Mouse (Mus musculus): Measurements from ENCODE around the gene Zdbf2. TPM values are rescaled to one million over a fixed set of nuclear protein-coding genes. Genes with fewer than 3 reads are reported as not detected.

Gene Zdbf2
- polyA plus RNA-seq, 1 experiment from 2014 or later = 19.0 TPM

GRCm38 (mm10) chr1:63252351-63253209, 20.5 kb upstream of the Zdbf2 start:
- H3K27me3 ChIP-seq = peaks cover 96% of the 10 kb centered on the region
- H3K4me1 ChIP-seq (replicated peaks) = peaks cover 32% of the 10 kb centered on the region
- H3K4me2 ChIP-seq = 0 out of 2 replicates have a peak overlapping the region, but pooled peaks have one; percentile 25
- H3K9me3 ChIP-seq = no peaks in the 10 kb centered on the region
- H3K4me3 ChIP-seq = no peak overlapping the region
- 0 out of 2 replicates have a peak, but pooled peaks have one; percentile 24 for ATAC-seq (ENCODE audit: low read depth)
- WGBS = 26% methylated on average over 24 of the region's 24 CpGs
- H3K9ac ChIP-seq = no peak overlapping the region
- H3K36me3 ChIP-seq = no peaks in the 10 kb centered on the region
- no peak overlapping the region for H3K27ac ChIP-seq (replicated peaks)

- no peak for ATAC-seq (ENCODE audit: low read depth)
- Histone ChIP-seq H3K9me3 (no peaks in the 10 kb centered on the region), H3K27ac (replicated peaks) (no peak overlapping the region), H3K9ac (no peak overlapping the region), H3K36me3 (no peaks in the 10 kb centered on the region), H3K4me3 (no peak overlapping the region), H3K4me1 (replicated peaks) (peaks cover 25% of the 10 kb centered on the region), H3K4me2 (no peak overlapping the region), H3K27me3 (peaks cover 95% of the 10 kb centered on the region)
- WGBS = 18% methylated on average over 5 of the region's 5 CpGs
These were observed 19.8 kb upstream of the Zdbf2 start for GRCm38 (mm10) chr1:63253291-63253690.

- Histone ChIP-seq H3K4me3 (no peak overlapping the region), H3K36me3 (no peaks in the 10 kb centered on the region), H3K4me2 (no peak overlapping the region), H3K27ac (replicated peaks) (0 out of 2 replicates have a peak overlapping the region, but pooled peaks have one; percentile 67), H3K27me3 (peaks cover 95% of the 10 kb centered on the region), H3K4me1 (replicated peaks) (peaks cover 23% of the 10 kb centered on the region), H3K9me3 (no peaks in the 10 kb centered on the region), H3K9ac (no peak overlapping the region)
- ATAC-seq (ENCODE audit: low read depth) = 0 out of 2 replicates have a peak, but pooled peaks have one; percentile 9
- WGBS = 13% methylated on average over 4 of the region's 4 CpGs
These were observed 18.0 kb upstream of the Zdbf2 start for GRCm38 (mm10) chr1:63255101-63255500.

GRCm38 (mm10) chr1:63256083-63256482, 17.0 kb upstream of the Zdbf2 start:
- Histone ChIP-seq H3K9me3 (no peaks in the 10 kb centered on the region), H3K4me2 (no peak overlapping the region), H3K9ac (no peak overlapping the region), H3K27me3 (peaks cover 95% of the 10 kb centered on the region), H3K27ac (replicated peaks) (peak overlapping the region; percentile 67), H3K4me3 (no peak overlapping the region), H3K4me1 (replicated peaks) (peaks cover 23% of the 10 kb centered on the region), H3K36me3 (no peaks in the 10 kb centered on the region)
- WGBS = 9% methylated on average over 5 of the region's 5 CpGs
- ATAC-seq (ENCODE audit: low read depth) = peak; percentile 77; the same call in 1 of the 2 replicates

GRCm38 (mm10) chr1:63258501-63258900, 14.6 kb upstream of the Zdbf2 start:
- H3K36me3 ChIP-seq = no peaks in the 10 kb centered on the region
- H3K4me1 ChIP-seq (replicated peaks) = peaks cover 20% of the 10 kb centered on the region
- no peak overlapping the region for H3K4me3 ChIP-seq
- WGBS = 47% methylated on average over 2 of the region's 2 CpGs
- no peak for ATAC-seq (ENCODE audit: low read depth)
- H3K27ac ChIP-seq (replicated peaks) = no peak overlapping the region
- H3K9me3 ChIP-seq = no peaks in the 10 kb centered on the region
- no peak overlapping the region for H3K9ac ChIP-seq
- H3K4me2 ChIP-seq = no peak overlapping the region
- H3K27me3 ChIP-seq = peaks cover 93% of the 10 kb centered on the region

GRCm38 (mm10) chr1:63259271-63259830, 13.7 kb upstream of the Zdbf2 start:
- Histone ChIP-seq H3K9me3 (no peaks in the 10 kb centered on the region), H3K27me3 (peaks cover 94% of the 10 kb centered on the region), H3K9ac (no peak overlapping the region), H3K36me3 (no peaks in the 10 kb centered on the region), H3K4me2 (no peak overlapping the region), H3K27ac (replicated peaks) (no peak overlapping the region), H3K4me1 (replicated peaks) (peaks cover 20% of the 10 kb centered on the region), H3K4me3 (no peak overlapping the region)
- no peak for ATAC-seq (ENCODE audit: low read depth)
- WGBS = 48% methylated on average over 11 of the region's 11 CpGs

GRCm38 (mm10) chr1:63259916-63260741, 12.9 kb upstream of the Zdbf2 start:
- no peaks in the 10 kb centered on the region for H3K36me3 ChIP-seq
- peaks cover 16% of the 10 kb centered on the region for H3K4me1 ChIP-seq (replicated peaks)
- no peak overlapping the region for H3K4me2 ChIP-seq
- H3K27ac ChIP-seq (replicated peaks) = no peak overlapping the region
- 46% methylated on average over 17 of the region's 17 CpGs for WGBS
- no peak overlapping the region for H3K9ac ChIP-seq
- no peaks in the 10 kb centered on the region for H3K9me3 ChIP-seq
- H3K27me3 ChIP-seq = peaks cover 94% of the 10 kb centered on the region
- ATAC-seq (ENCODE audit: low read depth) = no peak
- H3K4me3 ChIP-seq = no peak overlapping the region

GRCm38 (mm10) chr1:63260742-63261033, 12.4 kb upstream of the Zdbf2 start:
- H3K4me3 ChIP-seq = no peak overlapping the region
- no peaks in the 10 kb centered on the region for H3K36me3 ChIP-seq
- no peaks in the 10 kb centered on the region for H3K9me3 ChIP-seq
- peaks cover 10% of the 10 kb centered on the region for H3K4me1 ChIP-seq (replicated peaks)
- no peak for ATAC-seq (ENCODE audit: low read depth)
- peaks cover 94% of the 10 kb centered on the region for H3K27me3 ChIP-seq
- H3K9ac ChIP-seq = no peak overlapping the region
- no peak overlapping the region for H3K4me2 ChIP-seq
- 43% methylated on average over 5 of the region's 5 CpGs for whole genome bisulfite sequencing
- no peak overlapping the region for H3K27ac ChIP-seq (replicated peaks)

GRCm38 (mm10) chr1:63261041-63261590, 11.9 kb upstream of the Zdbf2 start:
- no peak for ATAC-seq (ENCODE audit: low read depth)
- Histone ChIP-seq H3K9me3 (no peaks in the 10 kb centered on the region), H3K27ac (replicated peaks) (no peak overlapping the region), H3K4me1 (replicated peaks) (peaks cover 6% of the 10 kb centered on the region), H3K4me2 (no peak overlapping the region), H3K9ac (no peak overlapping the region), H3K36me3 (no peaks in the 10 kb centered on the region), H3K4me3 (no peak overlapping the region), H3K27me3 (peaks cover 94% of the 10 kb centered on the region)
- 43% methylated on average over 17 of the region's 17 CpGs for WGBS

- 45% methylated on average over 11 of the region's 11 CpGs for WGBS
- ATAC-seq (ENCODE audit: low read depth) = no peak
These were observed 9.4 kb upstream of the Zdbf2 start for GRCm38 (mm10) chr1:63263671-63264070.

GRCm38 (mm10) chr1:63265461-63265860, 7.6 kb upstream of the Zdbf2 start:
- ATAC-seq (ENCODE audit: low read depth) = no peak
- 38% methylated on average over 4 of the region's 4 CpGs for WGBS
- H3K27me3 ChIP-seq = peaks cover 91% of the 10 kb centered on the region

More at GRCm38 (mm10) chr1:63263671-63264070, 9.4 kb upstream of the Zdbf2 start:
- Histone ChIP-seq H3K9ac (no peak overlapping the region), H3K36me3 (no peaks in the 10 kb centered on the region), H3K4me2 (no peak overlapping the region), H3K27ac (replicated peaks) (no peak overlapping the region), H3K4me1 (replicated peaks) (no peaks in the 10 kb centered on the region), H3K4me3 (no peak overlapping the region), H3K9me3 (no peaks in the 10 kb centered on the region), H3K27me3 (peaks cover 90% of the 10 kb centered on the region)

GRCm38 (mm10) chr1:63266121-63266520, 6.9 kb upstream of the Zdbf2 start:
- no peak overlapping the region for H3K4me2 ChIP-seq
- ATAC-seq (ENCODE audit: low read depth) = no peak
- WGBS = 44% methylated on average over 12 of the region's 12 CpGs

More at GRCm38 (mm10) chr1:63265461-63265860, 7.6 kb upstream of the Zdbf2 start:
- Histone ChIP-seq H3K36me3 (no peaks in the 10 kb centered on the region), H3K9me3 (no peaks in the 10 kb centered on the region), H3K9ac (no peak overlapping the region), H3K4me1 (replicated peaks) (no peaks in the 10 kb centered on the region), H3K4me2 (no peak overlapping the region), H3K4me3 (no peak overlapping the region), H3K27ac (replicated peaks) (no peak overlapping the region)

More at GRCm38 (mm10) chr1:63266121-63266520, 6.9 kb upstream of the Zdbf2 start:
- Histone ChIP-seq H3K4me3 (no peak overlapping the region), H3K4me1 (replicated peaks) (no peaks in the 10 kb centered on the region), H3K27ac (replicated peaks) (no peak overlapping the region), H3K27me3 (peaks cover 91% of the 10 kb centered on the region), H3K9me3 (no peaks in the 10 kb centered on the region), H3K36me3 (no peaks in the 10 kb centered on the region), H3K9ac (no peak overlapping the region)

Measured in neural tube, embryonic 13.5 days (tissue).